Comparison of ENCODE assay signal across 21 mouse cellular contexts in genomic region chr14:116543746-116544145, GRCm38 (mm10).
"Had no signal": no experiment of that assay in that cellular context is flagged by ENCODE, and none has a peak within 500 bp of the region (broad histone marks: within the 10 kb centered on the region; RNA-seq: fewer than 3 reads in every experiment).

No protein-coding gene starts in this region.

- H3K9me3 ChIP-seq: lung, embryonic 15.5 days; midbrain, embryonic 13.5 days; midbrain, embryonic 15.5 days; neural tube, embryonic 13.5 days; neural tube, embryonic 15.5 days had no signal

- H3K4me2 ChIP-seq: lung, embryonic 15.5 days; midbrain, embryonic 11.5 days; midbrain, embryonic 13.5 days; midbrain, embryonic 15.5 days; neural tube, embryonic 13.5 days; neural tube, embryonic 15.5 days had no signal

- H3K36me3 ChIP-seq: lung, embryonic 15.5 days; midbrain, embryonic 13.5 days; midbrain, embryonic 15.5 days; neural tube, embryonic 13.5 days; neural tube, embryonic 15.5 days had no signal

- H3K27ac ChIP-seq: lung, embryonic 15.5 days; macrophage; midbrain, embryonic 13.5 days; midbrain, embryonic 15.5 days; neural tube, embryonic 13.5 days; neural tube, embryonic 15.5 days had no signal

- H3K4me1 ChIP-seq: lung, embryonic 15.5 days; megakaryocyte, embryonic 14.5 days; midbrain, embryonic 13.5 days; midbrain, embryonic 15.5 days; neural tube, embryonic 13.5 days; neural tube, embryonic 15.5 days had no signal

- ATAC-seq: liver, postnatal 0 days; lung, postnatal 0 days; midbrain, embryonic 13.5 days; midbrain, embryonic 15.5 days had no signal

- H3K9ac ChIP-seq: liver, postnatal 0 days; lung, embryonic 15.5 days; midbrain, embryonic 13.5 days; midbrain, embryonic 15.5 days; neural tube, embryonic 13.5 days; neural tube, embryonic 15.5 days had no signal

- H3K27me3 ChIP-seq: lung, embryonic 15.5 days; megakaryocyte, embryonic 14.5 days; midbrain, embryonic 13.5 days; midbrain, embryonic 15.5 days; neural tube, embryonic 13.5 days; neural tube, embryonic 15.5 days had no signal

- DNase-seq: liver, postnatal 0 days; lung, adult 2 months; lung, postnatal 14 days; lung, postnatal 36 days; retina, postnatal 1 day; right cerebral cortex, adult 18-20 months; right cerebral cortex, postnatal 25 days; right cerebral cortex, postnatal 4 days; spleen, adult 18-20 months; thymus, adult 18-20 months; thymus, postnatal 14 days; thymus, postnatal 36 days had no signal

- H3K4me3 ChIP-seq: lung, embryonic 15.5 days; megakaryocyte, embryonic 14.5 days; midbrain, embryonic 13.5 days; midbrain, embryonic 15.5 days; neural tube, embryonic 13.5 days; neural tube, embryonic 15.5 days had no signal
